Mouse (Mus musculus) E14TG2a.4 (cell line): ENCODE measurements around the gene Gsg1l.

ENCODE experiments used
- CTCF ChIP-seq: conservative IDR thresholded peaks from 2 replicates; pipeline ENCODE4 v1.5.1; 2014; ENCODE audit warnings: low read length
- NANOG ChIP-seq: IDR thresholded peaks from 2 replicates; pipeline ENCODE4 v1.6.1; 2014; ENCODE audit warnings: borderline replicate concordance, low read length, mixed read lengths
- POU5F1 ChIP-seq: IDR thresholded peaks from 2 replicates; pipeline ENCODE4 v1.6.1; 2014; ENCODE audit warnings: low read length, borderline replicate concordance

DNA sequence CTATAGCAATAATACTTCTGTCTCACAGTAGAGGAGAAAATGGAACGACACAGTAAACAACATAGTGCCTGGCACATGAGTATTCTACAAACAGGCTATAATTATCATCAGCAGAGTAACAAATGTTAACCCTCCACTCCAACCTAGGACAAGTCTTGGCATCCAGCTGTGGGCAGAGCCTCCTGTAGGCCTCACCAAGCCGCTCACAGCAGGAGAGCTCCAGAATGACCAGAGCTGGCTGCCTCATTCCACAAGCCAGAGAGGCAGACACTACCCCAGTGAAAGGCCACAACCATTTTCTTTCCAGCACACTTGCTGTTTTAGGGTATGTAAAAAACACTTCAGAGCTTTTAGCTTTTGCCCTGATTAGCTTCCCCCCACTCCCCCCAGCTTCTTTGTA, 45.5 kb upstream of the Gsg1l start:
- TF ChIP-seq CTCF (no peak), POU5F1 (no peak), NANOG (no peak)
